Mouse (Mus musculus): ENCODE measurements around the gene Gapdhs. TPM values are rescaled to one million over a fixed set of nuclear protein-coding genes. Genes with fewer than 3 reads are reported as not detected.

Gapdhs gene
- polyA plus RNA-seq, 1 experiment from 2014 or later = 0.28 TPM

GRCm38 (mm10) chr7:30706214-30706882 lies 37.1 kb downstream of the Gapdhs start:
- Histone ChIP-seq H3K36me3 (ENCODE audit: control insufficient read depth, insufficient read depth, low read length) (no peaks in the 10 kb centered on the region), H3K4me2 (ENCODE audit: low read depth, low read length) (peak overlapping the region; percentile 10; the same call in 1 of the 2 replicates), H3K9me3 (replicated peaks; ENCODE audit: control insufficient read depth, low read length) (no peaks in the 10 kb centered on the region), H3K4me1 (ENCODE audit: control insufficient read depth, insufficient read depth, low read length) (no peaks in the 10 kb centered on the region), H3K27me3 (ENCODE audit: control insufficient read depth, insufficient read depth, low read length) (no peaks in the 10 kb centered on the region), H3K9ac (ENCODE audit: low read length) (no peak overlapping the region; the same call in 1 of the 2 replicates), H3K4me3 (replicated peaks; ENCODE audit: low read length) (no peak overlapping the region), H3K27ac (ENCODE audit: low read length) (peak overlapping the region; percentile 73)
- peak; percentile 89 for ATAC-seq (ENCODE audit: insufficient read depth, low FRiP score)
- WGBS = 50% methylated on average over 8 of the region's 8 CpGs

- H3K27me3 ChIP-seq (ENCODE audit: control insufficient read depth, insufficient read depth, low read length) = no peaks in the 10 kb centered on the region
- no peaks in the 10 kb centered on the region for H3K36me3 ChIP-seq (ENCODE audit: control insufficient read depth, insufficient read depth, low read length)
- no peaks in the 10 kb centered on the region for H3K9me3 ChIP-seq (replicated peaks; ENCODE audit: control insufficient read depth, low read length)
- 0 out of 2 replicates have a peak within 1 kb of the TSS, but pooled peaks have one; percentile 27 for H3K27ac ChIP-seq (ENCODE audit: low read length)
- no peak within 1 kb of the TSS for H3K4me3 ChIP-seq (replicated peaks; ENCODE audit: low read length)
- H3K4me2 ChIP-seq (ENCODE audit: low read depth, low read length) = no peak within 1 kb of the TSS
- peak; percentile 66 for ATAC-seq (ENCODE audit: insufficient read depth, low FRiP score)
- no peak within 1 kb of the TSS for H3K9ac ChIP-seq (ENCODE audit: low read length)
- WGBS = 35% methylated on average over 9 of the region's 9 CpGs
- no peaks in the 10 kb centered on the region for H3K4me1 ChIP-seq (ENCODE audit: control insufficient read depth, insufficient read depth, low read length)
These were observed 44.9 kb downstream of the Gapdhs start, which contains the start of gene 2200002J24Rik for GRCm38 (mm10) chr7:30698589-30698988. TSS of gene 2200002J24Rik (plus strand) at chr7:30698926.

GRCm38 (mm10) chr7:30698101-30698500 lies 45.4 kb downstream of the Gapdhs start:
- H3K4me3 ChIP-seq (replicated peaks; ENCODE audit: low read length) = no peak overlapping the region
- no peaks in the 10 kb centered on the region for H3K4me1 ChIP-seq (ENCODE audit: control insufficient read depth, insufficient read depth, low read length)
- no peak for ATAC-seq (ENCODE audit: insufficient read depth, low FRiP score)
- no peak overlapping the region for H3K4me2 ChIP-seq (ENCODE audit: low read depth, low read length)
- 0 out of 2 replicates have a peak overlapping the region, but pooled peaks have one; percentile 27 for H3K27ac ChIP-seq (ENCODE audit: low read length)
- H3K27me3 ChIP-seq (ENCODE audit: control insufficient read depth, insufficient read depth, low read length) = no peaks in the 10 kb centered on the region
- 58% methylated on average over 5 of the region's 5 CpGs for WGBS
- H3K9ac ChIP-seq (ENCODE audit: low read length) = no peak overlapping the region
- H3K9me3 ChIP-seq (replicated peaks; ENCODE audit: control insufficient read depth, low read length) = no peaks in the 10 kb centered on the region
- no peaks in the 10 kb centered on the region for H3K36me3 ChIP-seq (ENCODE audit: control insufficient read depth, insufficient read depth, low read length)

GRCm38 (mm10) chr7:30688325-30688724 lies 55.2 kb downstream of the Gapdhs start:
- 70% methylated on average over 6 of the region's 6 CpGs for WGBS

GRCm38 (mm10) chr7:30683425-30683824 lies 60.1 kb downstream of the Gapdhs start:
- H3K27me3 ChIP-seq (ENCODE audit: control insufficient read depth, insufficient read depth, low read length) = no peaks in the 10 kb centered on the region
- H3K4me3 ChIP-seq (replicated peaks; ENCODE audit: low read length) = no peak overlapping the region
- H3K27ac ChIP-seq (ENCODE audit: low read length) = no peak overlapping the region
- H3K9ac ChIP-seq (ENCODE audit: low read length) = no peak overlapping the region
- H3K9me3 ChIP-seq (replicated peaks; ENCODE audit: control insufficient read depth, low read length) = no peaks in the 10 kb centered on the region; the same call in 1 of the 2 replicates
- ATAC-seq (ENCODE audit: insufficient read depth, low FRiP score) = no peak
- 0 out of 2 replicates have a peak, but pooled peaks cover 6% of the 10 kb centered on the region for H3K4me1 ChIP-seq (ENCODE audit: control insufficient read depth, insufficient read depth, low read length)
- 68% methylated on average over 2 of the region's 2 CpGs for WGBS
- no peak overlapping the region for H3K4me2 ChIP-seq (ENCODE audit: low read depth, low read length)
- H3K36me3 ChIP-seq (ENCODE audit: control insufficient read depth, insufficient read depth, low read length) = no peaks in the 10 kb centered on the region

More at GRCm38 (mm10) chr7:30688325-30688724, 55.2 kb downstream of the Gapdhs start:
- Histone ChIP-seq H3K4me2 (ENCODE audit: low read depth, low read length) (no peak overlapping the region), H3K4me1 (ENCODE audit: control insufficient read depth, insufficient read depth, low read length) (0 out of 2 replicates have a peak, but pooled peaks cover 6% of the 10 kb centered on the region), H3K27ac (ENCODE audit: low read length) (peak overlapping the region; percentile 55), H3K4me3 (replicated peaks; ENCODE audit: low read length) (no peak overlapping the region), H3K36me3 (ENCODE audit: control insufficient read depth, insufficient read depth, low read length) (no peaks in the 10 kb centered on the region), H3K9me3 (replicated peaks; ENCODE audit: control insufficient read depth, low read length) (no peaks in the 10 kb centered on the region), H3K27me3 (ENCODE audit: control insufficient read depth, insufficient read depth, low read length) (no peaks in the 10 kb centered on the region), H3K9ac (ENCODE audit: low read length) (no peak overlapping the region; the same call in 1 of the 2 replicates)
- no peak for ATAC-seq (ENCODE audit: insufficient read depth, low FRiP score)

GRCm38 (mm10) chr7:30681897-30682296 lies 61.6 kb downstream of the Gapdhs start:
- WGBS = 53% methylated on average over 5 of the region's 5 CpGs
- H3K4me1 ChIP-seq (ENCODE audit: control insufficient read depth, insufficient read depth, low read length) = no peaks in the 10 kb centered on the region
- H3K9me3 ChIP-seq (replicated peaks; ENCODE audit: control insufficient read depth, low read length) = no peaks in the 10 kb centered on the region; the same call in 1 of the 2 replicates
- H3K4me2 ChIP-seq (ENCODE audit: low read depth, low read length) = no peak overlapping the region
- no peak overlapping the region for H3K9ac ChIP-seq (ENCODE audit: low read length)
- no peak overlapping the region for H3K27ac ChIP-seq (ENCODE audit: low read length)
- no peak overlapping the region for H3K4me3 ChIP-seq (replicated peaks; ENCODE audit: low read length)
- no peaks in the 10 kb centered on the region for H3K36me3 ChIP-seq (ENCODE audit: control insufficient read depth, insufficient read depth, low read length)
- H3K27me3 ChIP-seq (ENCODE audit: control insufficient read depth, insufficient read depth, low read length) = no peaks in the 10 kb centered on the region
- ATAC-seq (ENCODE audit: insufficient read depth, low FRiP score) = no peak

Other genes starting within 250 kb of the Gapdhs start
- 5.6 and 5.7 TPM in 2 replicates for gene Arhgap33, start 208.6 kb downstream of the Gapdhs start, polyA plus RNA-seq (2015; fragmentation: Nextera tagmentation; extraction: Ambion mirVana)
- gene Hspb6, start 191.5 kb downstream of the Gapdhs start, polyA plus RNA-seq (2015; fragmentation: Nextera tagmentation; extraction: Ambion mirVana) = 69.8 and 72.4 TPM in 2 replicates
- gene Proser3, start 191.4 kb downstream of the Gapdhs start, polyA plus RNA-seq (2015; fragmentation: Nextera tagmentation; extraction: Ambion mirVana) = 10.3 and 12.6 TPM in 2 replicates
- gene Lin37, start 183.8 kb downstream of the Gapdhs start, polyA plus RNA-seq (2015; fragmentation: Nextera tagmentation; extraction: Ambion mirVana) = 53.8 and 58.5 TPM in 2 replicates
- gene U2af1l4, start 180.4 kb downstream of the Gapdhs start, polyA plus RNA-seq (2015; fragmentation: Nextera tagmentation; extraction: Ambion mirVana) = 73.4 and 80.7 TPM in 2 replicates
- 12.6 and 14.6 TPM in 2 replicates for gene Gm49396, start 180.3 kb downstream of the Gapdhs start, polyA plus RNA-seq (2015; fragmentation: Nextera tagmentation; extraction: Ambion mirVana)
- gene Psenen, start 180.1 kb downstream of the Gapdhs start, polyA plus RNA-seq (2015; fragmentation: Nextera tagmentation; extraction: Ambion mirVana) = 137 and 156 TPM in 2 replicates
- 3.6 and 4.1 TPM in 2 replicates for gene Igflr1, start 178.3 kb downstream of the Gapdhs start, polyA plus RNA-seq (2015; fragmentation: Nextera tagmentation; extraction: Ambion mirVana)
- gene Kmt2b, start 155.0 kb downstream of the Gapdhs start, polyA plus RNA-seq (2015; fragmentation: Nextera tagmentation; extraction: Ambion mirVana) = 6.5 and 7.9 TPM in 2 replicates
- gene Zbtb32, start 144.8 kb downstream of the Gapdhs start, polyA plus RNA-seq (2015; fragmentation: Nextera tagmentation; extraction: Ambion mirVana) = 1.3 and 1.4 TPM in 2 replicates
- 4.7 and 9.5 TPM in 2 replicates for gene Upk1a, start 130.8 kb downstream of the Gapdhs start, polyA plus RNA-seq (2015; fragmentation: Nextera tagmentation; extraction: Ambion mirVana)
- gene Cox6b1, start 117.5 kb downstream of the Gapdhs start, polyA plus RNA-seq (2015; fragmentation: Nextera tagmentation; extraction: Ambion mirVana) = 1,000 and 1,051 TPM in 2 replicates
- 0.13 TPM in 1 of 2 replicates, not detected in the other for gene Etv2, start 107.8 kb downstream of the Gapdhs start, polyA plus RNA-seq (2015; fragmentation: Nextera tagmentation; extraction: Ambion mirVana)
- 78.5 and 83.7 TPM in 2 replicates for gene Rbm42, start 93.4 kb downstream of the Gapdhs start, polyA plus RNA-seq (2015; fragmentation: Nextera tagmentation; extraction: Ambion mirVana)
- gene Haus5, start 78.7 kb downstream of the Gapdhs start, polyA plus RNA-seq (2015; fragmentation: Nextera tagmentation; extraction: Ambion mirVana) = 36.9 and 41.7 TPM in 2 replicates
- not detected in 2 replicates for gene Pmis2, start 72.1 kb downstream of the Gapdhs start, polyA plus RNA-seq (2015; fragmentation: Nextera tagmentation; extraction: Ambion mirVana)
- 5.5 and 6.2 TPM in 2 replicates for gene 2200002J24Rik, start 44.8 kb downstream of the Gapdhs start, polyA plus RNA-seq (2015; fragmentation: Nextera tagmentation; extraction: Ambion mirVana)
- 22.3 and 44.6 TPM in 2 replicates for gene Atp4a, start 31.5 kb downstream of the Gapdhs start, polyA plus RNA-seq (2015; fragmentation: Nextera tagmentation; extraction: Ambion mirVana)
- gene Tmem147, start 14.1 kb downstream of the Gapdhs start, polyA plus RNA-seq (2015; fragmentation: Nextera tagmentation; extraction: Ambion mirVana) = 215 and 232 TPM in 2 replicates
- 62.5 and 98.8 TPM in 2 replicates for gene Sbsn, start 7.8 kb upstream of the Gapdhs start, polyA plus RNA-seq (2015; fragmentation: Nextera tagmentation; extraction: Ambion mirVana)
- gene Dmkn, start 20.1 kb upstream of the Gapdhs start, polyA plus RNA-seq (2015; fragmentation: Nextera tagmentation; extraction: Ambion mirVana) = 391 and 628 TPM in 2 replicates
- gene Krtdap, start 44.2 kb upstream of the Gapdhs start, polyA plus RNA-seq (2015; fragmentation: Nextera tagmentation; extraction: Ambion mirVana) = 767 and 1,136 TPM in 2 replicates
- 8.2 and 11.6 TPM in 2 replicates for gene Ffar2, start 80.1 kb upstream of the Gapdhs start, polyA plus RNA-seq (2015; fragmentation: Nextera tagmentation; extraction: Ambion mirVana)
- 0.44 and 0.47 TPM in 2 replicates for gene Ffar3, start 112.5 kb upstream of the Gapdhs start, polyA plus RNA-seq (2015; fragmentation: Nextera tagmentation; extraction: Ambion mirVana)
- 0.17 TPM in 2 replicates for gene Ffar1, start 117.9 kb upstream of the Gapdhs start, polyA plus RNA-seq (2015; fragmentation: Nextera tagmentation; extraction: Ambion mirVana)
- 0.08 and 0.29 TPM in 2 replicates for gene Cd22, start 136.7 kb upstream of the Gapdhs start, polyA plus RNA-seq (2015; fragmentation: Nextera tagmentation; extraction: Ambion mirVana)
- 0.35 and 0.45 TPM in 2 replicates for gene Mag, start 171.2 kb upstream of the Gapdhs start, polyA plus RNA-seq (2015; fragmentation: Nextera tagmentation; extraction: Ambion mirVana)
- gene Hamp2, start 181.0 kb upstream of the Gapdhs start, polyA plus RNA-seq (2015; fragmentation: Nextera tagmentation; extraction: Ambion mirVana) = not detected in 2 replicates
- gene Hamp, start 200.4 kb upstream of the Gapdhs start, polyA plus RNA-seq (2015; fragmentation: Nextera tagmentation; extraction: Ambion mirVana) = 0.90 and 1.1 TPM in 2 replicates
- 12.8 and 16.0 TPM in 2 replicates for gene Usf2, start 213.1 kb upstream of the Gapdhs start, polyA plus RNA-seq (2015; fragmentation: Nextera tagmentation; extraction: Ambion mirVana)
- gene Lsr, start 229.8 kb upstream of the Gapdhs start, polyA plus RNA-seq (2015; fragmentation: Nextera tagmentation; extraction: Ambion mirVana) = 99.6 and 107 TPM in 2 replicates
- 8.8 and 10.0 TPM in 2 replicates for gene Fam187b, start 230.1 kb upstream of the Gapdhs start, polyA plus RNA-seq (2015; fragmentation: Nextera tagmentation; extraction: Ambion mirVana)